Mouse (Mus musculus) liver, postnatal 0 days (tissue): ENCODE results near the gene Cfap77.

ENCODE experiments used
- CTCF ChIP-seq: sonication (generic); IDR thresholded peaks from 2 replicates; pipeline ENCODE4 v1.5.1; 2016; ENCODE audit warnings: antibody characterized with exemption, low read depth
- EP300 ChIP-seq: IDR thresholded peaks from 2 replicates; pipeline ENCODE4 v1.6.1; 2016; ENCODE audit warnings: antibody characterized with exemption, low read depth, mild to moderate bottlenecking

- TF ChIP-seq EP300 (no peak), CTCF (no peak)
Measured at GRCm38 (mm10) chr2:29086026-29086425, 31.2 kb upstream of the Cfap77 start.
